Mouse (Mus musculus) adrenal gland, postnatal 36 days (tissue): ENCODE results near the gene Rnf167. TPM values are rescaled to one million over a fixed set of nuclear protein-coding genes. Genes with fewer than 3 reads are reported as not detected.
A peak's percentile ranks its signal among the peaks of the same experiment; 100 is the strongest.

Experiments
- DNase-seq, 2 experiments: peaks; one replicate each; pipeline ENCODE4 v3.0.0; 2021; ENCODE audit warnings: mixed read lengths in 1 of 2
- total RNA-seq, 2 experiments: library from RNA; stranded (reverse); gene quantifications; 2 replicates each; pipeline ENCODE4 v1.2.3; 2021

Gene Rnf167
- total RNA-seq, 2 experiments from 2014 or later, result 83.6 to 83.8 TPM

- no peak for DNase-seq
These were observed 9.3 kb upstream of the Rnf167 start for GRCm38 (mm10) chr11:70637764-70638163.

GRCm38 (mm10) chr11:70638293-70638692 lies 8.7 kb upstream of the Rnf167 start:
- no peak for DNase-seq

- no peak for DNase-seq
These were observed 8.2 kb upstream of the Rnf167 start, which contains the start of gene Gp1ba for GRCm38 (mm10) chr11:70638714-70639278. Gene Gp1ba (plus strand): TSS chr11:70639122.

GRCm38 (mm10) chr11:70639976-70640375 lies 7.1 kb upstream of the Rnf167 start:
- DNase-seq, result peak in 1 of 2 experiments; percentile 52

GRCm38 (mm10) chr11:70641241-70641640 lies 5.8 kb upstream of the Rnf167 start:
- no peak for DNase-seq

- no peak for DNase-seq
These were observed 4.0 kb upstream of the Rnf167 start for GRCm38 (mm10) chr11:70643051-70643450.

- DNase-seq, result no peak
These were observed 2.4 kb upstream of the Rnf167 start for GRCm38 (mm10) chr11:70644564-70645103.

GRCm38 (mm10) chr11:70645461-70646258 lies 1.4 kb upstream of the Rnf167 start:
- DNase-seq, result no peak

- no peak for DNase-seq
These were observed 828 bp upstream of the Rnf167 start for GRCm38 (mm10) chr11:70646259-70646555.

GRCm38 (mm10) chr11:70647716-70648420 lies 833 bp downstream of the Rnf167 start:
- DNase-seq, result peak; percentile 53 to 58

GRCm38 (mm10) chr11:70648512-70648911 lies 1.5 kb downstream of the Rnf167 start:
- no peak for DNase-seq

GRCm38 (mm10) chr11:70649185-70649734 lies 2.2 kb downstream of the Rnf167 start:
- no peak for DNase-seq

GRCm38 (mm10) chr11:70650322-70651175 lies 3.5 kb downstream of the Rnf167 start:
- DNase-seq, result no peak

- peak; percentile 74 to 76 for DNase-seq
These were observed 4.4 kb downstream of the Rnf167 start for GRCm38 (mm10) chr11:70651391-70651790.

GRCm38 (mm10) chr11:70652029-70652883 lies 5.2 kb downstream of the Rnf167 start:
- DNase-seq, result peak in 1 of 2 experiments; percentile 49

GRCm38 (mm10) chr11:70652884-70653344 lies 5.9 kb downstream of the Rnf167 start:
- no peak for DNase-seq

GRCm38 (mm10) chr11:70653345-70654197 lies 6.5 kb downstream of the Rnf167 start:
- peak; percentile 75 to 87 for DNase-seq

GRCm38 (mm10) chr11:70654198-70654922 lies 7.3 kb downstream of the Rnf167 start, which contains the start of gene Pfn1:
Gene Pfn1 (minus strand): TSS chr11:70654644.
- DNase-seq, result peak; percentile 83 to 88
